Mouse (Mus musculus): Measurements from ENCODE around the gene Gm21762. TPM values are rescaled to one million over a fixed set of nuclear protein-coding genes. Genes with fewer than 3 reads are reported as not detected.

Gm21762 gene
- not detected for polyA plus RNA-seq (2017; shearing (Covaris generic))

DNA sequence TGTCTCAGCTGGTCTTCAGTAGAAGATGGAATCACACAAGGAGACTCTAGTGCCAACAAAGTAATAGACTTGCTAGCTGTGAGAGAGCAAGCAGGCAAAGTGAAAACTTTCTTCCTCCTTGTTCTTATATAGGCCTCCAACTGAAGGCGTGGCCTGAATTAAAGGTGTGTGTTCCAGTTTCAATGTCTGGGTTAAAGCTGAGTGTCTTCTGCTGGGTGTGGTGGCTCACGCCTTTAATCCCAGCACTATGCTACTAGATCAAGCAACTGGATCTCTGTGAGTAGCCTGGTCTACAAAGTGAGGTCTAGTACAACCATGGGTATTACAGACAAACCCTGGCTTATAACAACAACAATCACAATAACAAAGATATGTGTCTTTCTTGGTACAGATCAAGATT is at the start of gene Gm21762:
TSS of gene Gm21762 (minus strand) at position 101 of the 400 bp plus-strand sequence.

DNA sequence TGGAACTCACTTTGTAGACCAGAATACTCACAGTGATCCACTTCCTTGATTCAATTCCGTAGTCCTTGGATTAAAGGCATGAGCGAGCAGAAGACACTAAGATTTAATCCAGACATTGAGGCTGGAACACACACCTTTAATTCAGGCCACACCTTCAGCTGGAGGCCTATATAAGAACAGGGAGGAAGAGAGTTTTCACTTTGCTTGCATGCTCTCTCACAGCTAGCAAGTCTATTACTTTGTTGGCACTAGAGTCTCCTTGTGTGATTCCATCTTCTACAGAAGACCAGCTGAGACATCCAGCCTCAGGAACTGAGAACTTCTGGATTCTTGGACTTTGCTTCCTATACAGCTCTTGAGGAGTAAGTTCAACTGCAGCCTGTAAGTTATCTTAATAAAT is 47.1 kb upstream of the Gm21762 start, which contains the start of gene AF067061:
TSS of gene AF067061 (plus strand) at position 245 of the 400 bp plus-strand sequence.

DNA sequence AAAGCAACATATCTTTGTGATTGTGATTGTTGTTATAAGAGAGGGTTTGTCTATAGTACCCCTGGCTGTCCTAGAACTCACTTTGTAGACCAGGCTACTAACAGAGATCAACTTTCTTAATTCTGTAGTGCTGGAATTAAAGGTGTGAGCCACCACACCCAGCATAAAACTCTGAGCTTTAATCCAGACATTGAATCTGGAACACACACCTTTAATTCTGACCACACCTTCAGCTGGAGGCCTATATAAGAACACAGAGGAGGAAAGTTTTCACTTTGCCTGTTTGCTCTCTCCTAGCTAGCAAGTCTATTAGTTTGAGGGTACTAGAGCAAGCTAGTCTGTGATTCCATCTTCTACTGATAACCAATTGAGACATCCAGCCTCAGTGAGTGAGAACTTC is 23.1 kb upstream of the Gm21762 start, which contains the start of gene Gm21731:
TSS of gene Gm21731 (plus strand) at position 301 of the 400 bp plus-strand sequence.

DNA sequence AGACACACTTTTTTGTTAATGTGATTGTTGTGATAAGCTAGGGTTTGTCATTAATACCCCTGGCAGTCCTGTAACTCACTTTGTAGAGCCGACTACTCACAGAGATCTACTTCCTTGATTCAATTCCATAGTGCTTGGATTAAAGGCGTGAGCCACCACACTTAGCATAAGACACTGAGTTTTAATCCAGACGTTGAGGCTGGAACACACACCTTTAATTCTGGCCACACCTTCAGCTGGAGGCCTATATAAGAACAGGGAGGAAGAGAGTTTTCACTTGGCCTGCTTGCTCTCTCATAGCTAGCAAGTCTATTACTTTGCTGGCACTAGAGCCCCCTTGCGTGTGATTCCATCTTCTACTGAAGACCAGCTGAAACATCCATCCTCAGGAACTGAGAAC is 43.6 kb downstream of the Gm21762 start, which contains the start of gene Gm21818:
TSS of gene Gm21818 (plus strand) at position 301 of the 400 bp plus-strand sequence.

Other genes starting within 250 kb of the Gm21762 start
- not detected for gene Gm36079, start 188.9 kb downstream of the Gm21762 start, polyA plus RNA-seq (2017; shearing (Covaris generic))
- not detected for gene Gm21188, start 163.8 kb downstream of the Gm21762 start, polyA plus RNA-seq (2017; shearing (Covaris generic))
- gene Gm20767, start 75.7 kb downstream of the Gm21762 start, polyA plus RNA-seq (2017; shearing (Covaris generic)) = not detected
- not detected for gene Gm21818, start 43.5 kb downstream of the Gm21762 start, polyA plus RNA-seq (2017; shearing (Covaris generic))
- gene Gm21731, start 23.2 kb upstream of the Gm21762 start, polyA plus RNA-seq (2017; shearing (Covaris generic)) = not detected
- gene AF067061, start 47.2 kb upstream of the Gm21762 start, polyA plus RNA-seq (2017; shearing (Covaris generic)) = not detected
- 11.0 TPM for gene BC147527, start 84.4 kb upstream of the Gm21762 start, polyA plus RNA-seq (2017; shearing (Covaris generic))
- gene Tcstv3, start 100.9 kb upstream of the Gm21762 start, polyA plus RNA-seq (2017; shearing (Covaris generic)) = not detected

Measured in effector memory CD4-positive, alpha-beta T cell, adult 7 months (primary cell).